Mouse (Mus musculus) embryonic facial prominence, embryonic 13.5 days (tissue): ENCODE measurements at regions not wholly inside any gene's neighbourhood (a gene's known extent, or its start where the extent isn't known, plus 50 kb on each side); places are given as distances from the start of the nearest gene placed in this dataset.

ENCODE experiments used
- ATAC-seq: fragments of 200-750 bp; cut with Nextera tagmentation; 2 replicates; pipeline ENCODE4 v1.8.0; 2017; ENCODE audit warnings: low read depth; ENCODE audit not compliant: insufficient number of reproducible peaks, insufficient read depth, low FRiP score, low TSS enrichment
- H3K27ac ChIP-seq: fragments of 300-500 bp; sonication (generic); 2 replicates; pipeline ENCODE4 v1.5.1; 2015; ENCODE audit warnings: moderate library complexity, mild to moderate bottlenecking, inconsistent platforms
- H3K27me3 ChIP-seq: fragments of 300-500 bp; sonication (generic); 2 replicates; pipeline ENCODE4 v1.6.1; 2015; ENCODE audit warnings: mild to moderate bottlenecking, inconsistent platforms
- H3K36me3 ChIP-seq: fragments of 300-500 bp; sonication (generic); 2 replicates; pipeline ENCODE4 v1.6.1; 2015; ENCODE audit warnings: mild to moderate bottlenecking, inconsistent platforms
- H3K4me1 ChIP-seq: fragments of 300-500 bp; sonication (generic); 2 replicates; pipeline ENCODE4 v1.6.1; 2015; ENCODE audit warnings: inconsistent platforms
- H3K4me2 ChIP-seq: fragments of 300-500 bp; sonication (generic); 2 replicates; pipeline ENCODE4 v1.6.1; 2015; ENCODE audit warnings: moderate library complexity, mild to moderate bottlenecking, inconsistent platforms
- H3K4me3 ChIP-seq: fragments of 300-500 bp; sonication (generic); 2 replicates; pipeline ENCODE4 v1.5.1; 2015; ENCODE audit warnings: mild to moderate bottlenecking, inconsistent platforms
- H3K9ac ChIP-seq: fragments of 300-500 bp; sonication (generic); 2 replicates; pipeline ENCODE4 v1.6.1; 2015; ENCODE audit warnings: mild to moderate bottlenecking, inconsistent platforms
- H3K9me3 ChIP-seq: fragments of 300-500 bp; sonication (generic); 2 replicates; pipeline ENCODE4 v1.6.1; 2016; ENCODE audit warnings: inconsistent platforms
- WGBS: fragments of 180-500 bp; shearing (Covaris S2); methylation state at CpG from one replicate; pipeline ENCODE4 v1.1.7; 2015; ENCODE audit warnings: mixed read lengths; 5-methylcytosine and 5-hydroxymethylcytosine counted together

- 74% methylated on average over 9 of the region's 9 CpGs for WGBS
- no peak overlapping the region for H3K27ac ChIP-seq
- no peaks in the 10 kb centered on the region for H3K9me3 ChIP-seq
- H3K36me3 ChIP-seq: no peaks in the 10 kb centered on the region
- no peak overlapping the region for H3K4me2 ChIP-seq
- no peaks in the 10 kb centered on the region for H3K4me1 ChIP-seq
- H3K4me3 ChIP-seq: no peak overlapping the region
- H3K27me3 ChIP-seq: no peaks in the 10 kb centered on the region; the same call in 1 of the 2 replicates
- ATAC-seq: no peak
- no peak overlapping the region for H3K9ac ChIP-seq
Observed at GRCm38 (mm10) chr5:111993930-111994329, 258.4 kb downstream of the Cryba4 start.

GRCm38 (mm10) chr5:111996806-111997205, 255.5 kb downstream of the Cryba4 start:
- 47% methylated on average over 3 of the region's 3 CpGs for WGBS
- H3K4me3 ChIP-seq: no peak overlapping the region
- no peak overlapping the region for H3K9ac ChIP-seq
- no peaks in the 10 kb centered on the region for H3K36me3 ChIP-seq
- no peak overlapping the region for H3K27ac ChIP-seq
- no peak overlapping the region for H3K4me2 ChIP-seq
- ATAC-seq: no peak
- H3K9me3 ChIP-seq: no peaks in the 10 kb centered on the region
- peaks cover 2% of the 10 kb centered on the region; the same call in 1 of the 2 replicates for H3K4me1 ChIP-seq
- peaks cover 16% of the 10 kb centered on the region for H3K27me3 ChIP-seq

GRCm38 (mm10) chr5:112001742-112002701, 250.3 kb downstream of the Cryba4 start:
- 8% methylated on average over 32 of the region's 32 CpGs for WGBS
- ATAC-seq: no peak
- Histone ChIP-seq H3K27me3 (peaks cover 33% of the 10 kb centered on the region), H3K4me1 (peaks cover 15% of the 10 kb centered on the region), H3K9ac (no peak overlapping the region), H3K9me3 (0 out of 2 replicates have a peak, but pooled peaks cover 5% of the 10 kb centered on the region), H3K36me3 (no peaks in the 10 kb centered on the region), H3K4me2 (peak overlapping the region; percentile 7; the same call in 1 of the 2 replicates), H3K27ac (no peak overlapping the region), H3K4me3 (no peak overlapping the region)

- Histone ChIP-seq H3K4me1 (peaks cover 15% of the 10 kb centered on the region), H3K9me3 (0 out of 2 replicates have a peak, but pooled peaks cover 6% of the 10 kb centered on the region), H3K4me3 (no peak overlapping the region), H3K27me3 (peaks cover 35% of the 10 kb centered on the region), H3K36me3 (no peaks in the 10 kb centered on the region), H3K4me2 (no peak overlapping the region), H3K27ac (no peak overlapping the region), H3K9ac (no peak overlapping the region)
- WGBS: 41% methylated on average over 12 of the region's 12 CpGs
- ATAC-seq: no peak
Observed at GRCm38 (mm10) chr5:112002856-112003660, 249.3 kb downstream of the Cryba4 start.

- peaks cover 15% of the 10 kb centered on the region for H3K4me1 ChIP-seq
- H3K4me3 ChIP-seq: no peak overlapping the region
- no peak overlapping the region for H3K9ac ChIP-seq
- peaks cover 42% of the 10 kb centered on the region for H3K27me3 ChIP-seq
- H3K4me2 ChIP-seq: no peak overlapping the region
- 65% methylated on average over 3 of the region's 3 CpGs for WGBS
- 0 out of 2 replicates have a peak, but pooled peaks cover 6% of the 10 kb centered on the region for H3K9me3 ChIP-seq
- H3K36me3 ChIP-seq: no peaks in the 10 kb centered on the region
- no peak overlapping the region for H3K27ac ChIP-seq
- no peak for ATAC-seq
Observed at GRCm38 (mm10) chr5:112004041-112004440, 248.3 kb downstream of the Cryba4 start.

- Histone ChIP-seq H3K27ac (no peak overlapping the region), H3K27me3 (peaks cover 8% of the 10 kb centered on the region), H3K9ac (no peak overlapping the region), H3K9me3 (no peaks in the 10 kb centered on the region), H3K36me3 (no peaks in the 10 kb centered on the region), H3K4me1 (no peaks in the 10 kb centered on the region), H3K4me3 (no peak overlapping the region), H3K4me2 (no peak overlapping the region)
- 31% methylated on average over 9 of the region's 9 CpGs for WGBS
- no peak for ATAC-seq
Observed at GRCm38 (mm10) chr5:112012505-112013164, 239.7 kb downstream of the Cryba4 start.

- WGBS: 35% methylated on average over 7 of the region's 7 CpGs
Observed at GRCm38 (mm10) chr5:112018925-112019324, 233.4 kb downstream of the Cryba4 start.

GRCm38 (mm10) chr5:112020882-112021281, 231.4 kb downstream of the Cryba4 start:
- ATAC-seq: no peak
- Histone ChIP-seq H3K27ac (no peak overlapping the region), H3K36me3 (no peaks in the 10 kb centered on the region), H3K4me1 (peaks cover 8% of the 10 kb centered on the region), H3K9me3 (0 out of 2 replicates have a peak, but pooled peaks cover 3% of the 10 kb centered on the region), H3K9ac (no peak overlapping the region), H3K27me3 (no peaks in the 10 kb centered on the region), H3K4me2 (no peak overlapping the region), H3K4me3 (no peak overlapping the region)
- 65% methylated on average over 2 of the region's 2 CpGs for WGBS

More at GRCm38 (mm10) chr5:112018925-112019324, 233.4 kb downstream of the Cryba4 start:
- Histone ChIP-seq H3K4me3 (no peak overlapping the region), H3K27ac (peak overlapping the region; percentile 76), H3K9me3 (0 out of 2 replicates have a peak, but pooled peaks cover 3% of the 10 kb centered on the region), H3K9ac (no peak overlapping the region), H3K27me3 (no peaks in the 10 kb centered on the region), H3K4me1 (peaks cover 8% of the 10 kb centered on the region), H3K4me2 (no peak overlapping the region), H3K36me3 (no peaks in the 10 kb centered on the region)
- ATAC-seq: no peak

- Histone ChIP-seq H3K27me3 (0 out of 2 replicates have a peak, but pooled peaks cover under 1% of the 10 kb centered on the region), H3K4me3 (no peak overlapping the region)
Observed at GRCm38 (mm10) chr5:112029955-112030354, 222.4 kb downstream of the Cryba4 start.

GRCm38 (mm10) chr5:112032036-112032435, 220.3 kb downstream of the Cryba4 start:
- H3K4me2 ChIP-seq: no peak overlapping the region
- no peaks in the 10 kb centered on the region for H3K36me3 ChIP-seq
- H3K27ac ChIP-seq: no peak overlapping the region
- no peak overlapping the region for H3K9ac ChIP-seq
- H3K4me1 ChIP-seq: no peaks in the 10 kb centered on the region
- H3K4me3 ChIP-seq: no peak overlapping the region
- no peaks in the 10 kb centered on the region for H3K9me3 ChIP-seq
- no peak; the same call in 1 of the 2 replicates for ATAC-seq
- H3K27me3 ChIP-seq: peaks cover 3% of the 10 kb centered on the region; the same call in 1 of the 2 replicates

More at GRCm38 (mm10) chr5:112029955-112030354, 222.4 kb downstream of the Cryba4 start:
- no peak overlapping the region for H3K27ac ChIP-seq
- no peak overlapping the region for H3K4me2 ChIP-seq
- no peaks in the 10 kb centered on the region for H3K4me1 ChIP-seq
- 53% methylated on average over 11 of the region's 11 CpGs for WGBS
- no peaks in the 10 kb centered on the region for H3K9me3 ChIP-seq
- H3K36me3 ChIP-seq: no peaks in the 10 kb centered on the region
- H3K9ac ChIP-seq: no peak overlapping the region
- no peak for ATAC-seq

- Histone ChIP-seq H3K4me3 (no peak overlapping the region), H3K27me3 (peaks cover 3% of the 10 kb centered on the region; the same call in 1 of the 2 replicates), H3K36me3 (no peaks in the 10 kb centered on the region), H3K9me3 (no peaks in the 10 kb centered on the region), H3K9ac (no peak overlapping the region), H3K4me1 (no peaks in the 10 kb centered on the region), H3K4me2 (no peak overlapping the region), H3K27ac (no peak overlapping the region)
- ATAC-seq: no peak
- WGBS: 73% methylated on average over 8 of the region's 8 CpGs
Observed at GRCm38 (mm10) chr5:112035426-112035825, 216.9 kb downstream of the Cryba4 start.
